Mouse (Mus musculus): ENCODE measurements around the gene Nfe2l2. TPM values are rescaled to one million over a fixed set of nuclear protein-coding genes. Genes with fewer than 3 reads are reported as not detected.

Gene Nfe2l2
- polyA plus RNA-seq, 1 experiment from 2014 or later: 55.3 TPM

- H3K4me2 ChIP-seq (ENCODE audit: low read length): no peak overlapping the region
- WGBS: 68% methylated on average over 4 of the region's 4 CpGs
- peaks cover 39 to 81% of the 10 kb centered on the region in 2 experiments for H3K4me1 ChIP-seq (ENCODE audit: control insufficient read depth in 2 of 2, insufficient read depth in 2 of 2, low read length in 2 of 2)
- no peaks in the 10 kb centered on the region for H3K27me3 ChIP-seq (ENCODE audit: control insufficient read depth, insufficient read depth, low read length)
- H3K9ac ChIP-seq (ENCODE audit: low read length): no peak overlapping the region
- peak overlapping the region in 1 of 2 experiments; percentile 37; a peak in 1 of 4 replicates for H3K27ac ChIP-seq (replicated peaks in 1 of 2; ENCODE audit: control insufficient read depth in 1 of 2, insufficient read depth in 1 of 2, low read depth in 2 of 2, low read length in 2 of 2)
- H3K4me3 ChIP-seq (ENCODE audit: control insufficient read depth in 1 of 2, insufficient read depth in 1 of 2, low read depth in 1 of 2, low read length in 2 of 2): no peak overlapping the region
- 0 out of 2 replicates have a peak, but pooled peaks cover 5% of the 10 kb centered on the region for H3K36me3 ChIP-seq (ENCODE audit: control insufficient read depth, insufficient read depth, low read length)
- no peaks in the 10 kb centered on the region for H3K9me3 ChIP-seq (ENCODE audit: control insufficient read depth, low read length)
- ATAC-seq (ENCODE audit: insufficient number of reproducible peaks, insufficient read depth, low FRiP score, low read depth): no peak; the same call in 1 of the 2 replicates
These were observed 13.8 kb downstream of the Nfe2l2 start for GRCm38 (mm10) chr2:75690656-75691055.

GRCm38 (mm10) chr2:75689482-75690158 is 14.8 kb downstream of the Nfe2l2 start:
- WGBS: 78% methylated on average over 10 of the region's 10 CpGs
- Histone ChIP-seq H3K4me3 (ENCODE audit: control insufficient read depth in 1 of 2, insufficient read depth in 1 of 2, low read depth in 1 of 2, low read length in 2 of 2) (no peak overlapping the region), H3K9me3 (ENCODE audit: control insufficient read depth, low read length) (no peaks in the 10 kb centered on the region), H3K9ac (ENCODE audit: low read length) (peak overlapping the region; percentile 34; the same call in 1 of the 2 replicates), H3K4me1 (ENCODE audit: control insufficient read depth in 2 of 2, insufficient read depth in 2 of 2, low read length in 2 of 2) (peaks cover 40 to 88% of the 10 kb centered on the region in 2 experiments), H3K27ac (replicated peaks in 1 of 2; ENCODE audit: control insufficient read depth in 1 of 2, insufficient read depth in 1 of 2, low read depth in 2 of 2, low read length in 2 of 2) (peak overlapping the region; percentile 51 to 52; a peak in 3 of 4 replicates), H3K36me3 (ENCODE audit: control insufficient read depth, insufficient read depth, low read length) (0 out of 2 replicates have a peak, but pooled peaks cover 3% of the 10 kb centered on the region), H3K4me2 (ENCODE audit: low read length) (no peak overlapping the region), H3K27me3 (ENCODE audit: control insufficient read depth, insufficient read depth, low read length) (no peaks in the 10 kb centered on the region)
- no peak for ATAC-seq (ENCODE audit: insufficient number of reproducible peaks, insufficient read depth, low FRiP score, low read depth)

GRCm38 (mm10) chr2:75688901-75689300 is 15.5 kb downstream of the Nfe2l2 start:
- ATAC-seq (ENCODE audit: insufficient number of reproducible peaks, insufficient read depth, low FRiP score, low read depth): no peak
- no peak overlapping the region for H3K4me3 ChIP-seq (ENCODE audit: control insufficient read depth in 1 of 2, insufficient read depth in 1 of 2, low read depth in 1 of 2, low read length in 2 of 2)
- no peak overlapping the region for H3K9ac ChIP-seq (ENCODE audit: low read length)
- H3K27ac ChIP-seq (replicated peaks in 1 of 2; ENCODE audit: control insufficient read depth in 1 of 2, insufficient read depth in 1 of 2, low read depth in 2 of 2, low read length in 2 of 2): peak overlapping the region; percentile 35 to 52; a peak in 3 of 4 replicates
- H3K9me3 ChIP-seq (ENCODE audit: control insufficient read depth, low read length): no peaks in the 10 kb centered on the region
- no peak overlapping the region for H3K4me2 ChIP-seq (ENCODE audit: low read length)
- H3K4me1 ChIP-seq (ENCODE audit: control insufficient read depth in 2 of 2, insufficient read depth in 2 of 2, low read length in 2 of 2): peaks cover 40 to 91% of the 10 kb centered on the region in 2 experiments
- WGBS: 78% methylated on average over 1 of the region's 1 CpGs
- no peaks in the 10 kb centered on the region for H3K27me3 ChIP-seq (ENCODE audit: control insufficient read depth, insufficient read depth, low read length)
- H3K36me3 ChIP-seq (ENCODE audit: control insufficient read depth, insufficient read depth, low read length): 0 out of 2 replicates have a peak, but pooled peaks cover 3% of the 10 kb centered on the region

- H3K4me2 ChIP-seq (ENCODE audit: low read length): no peak overlapping the region
- H3K27me3 ChIP-seq (ENCODE audit: control insufficient read depth, insufficient read depth, low read length): no peaks in the 10 kb centered on the region
- no peaks in the 10 kb centered on the region for H3K9me3 ChIP-seq (ENCODE audit: control insufficient read depth, low read length)
- H3K4me1 ChIP-seq (ENCODE audit: control insufficient read depth in 2 of 2, insufficient read depth in 2 of 2, low read length in 2 of 2): peaks cover 33 to 87% of the 10 kb centered on the region in 2 experiments
- H3K27ac ChIP-seq (replicated peaks in 1 of 2; ENCODE audit: control insufficient read depth in 1 of 2, insufficient read depth in 1 of 2, low read depth in 2 of 2, low read length in 2 of 2): no peak overlapping the region
- ATAC-seq (ENCODE audit: insufficient number of reproducible peaks, insufficient read depth, low FRiP score, low read depth): no peak
- no peak overlapping the region for H3K9ac ChIP-seq (ENCODE audit: low read length)
- 78% methylated on average over 10 of the region's 10 CpGs for WGBS
- 0 out of 2 replicates have a peak, but pooled peaks cover 2% of the 10 kb centered on the region for H3K36me3 ChIP-seq (ENCODE audit: control insufficient read depth, insufficient read depth, low read length)
- H3K4me3 ChIP-seq (ENCODE audit: control insufficient read depth in 1 of 2, insufficient read depth in 1 of 2, low read depth in 1 of 2, low read length in 2 of 2): no peak overlapping the region
These were observed 17.2 kb downstream of the Nfe2l2 start for GRCm38 (mm10) chr2:75687040-75687749.

GRCm38 (mm10) chr2:75685458-75685861 is 19.0 kb downstream of the Nfe2l2 start:
- no peaks in the 10 kb centered on the region for H3K9me3 ChIP-seq (ENCODE audit: control insufficient read depth, low read length)
- H3K27me3 ChIP-seq (ENCODE audit: control insufficient read depth, insufficient read depth, low read length): no peaks in the 10 kb centered on the region
- H3K27ac ChIP-seq (replicated peaks in 1 of 2; ENCODE audit: control insufficient read depth in 1 of 2, insufficient read depth in 1 of 2, low read depth in 2 of 2, low read length in 2 of 2): peak overlapping the region; percentile 1 to 55; a peak in 2 of 4 replicates
- ATAC-seq (ENCODE audit: insufficient number of reproducible peaks, insufficient read depth, low FRiP score, low read depth): no peak
- H3K9ac ChIP-seq (ENCODE audit: low read length): no peak overlapping the region
- 65% methylated on average over 6 of the region's 6 CpGs for whole genome bisulfite sequencing
- no peak overlapping the region for H3K4me2 ChIP-seq (ENCODE audit: low read length)
- H3K36me3 ChIP-seq (ENCODE audit: control insufficient read depth, insufficient read depth, low read length): no peaks in the 10 kb centered on the region
- H3K4me3 ChIP-seq (ENCODE audit: control insufficient read depth in 1 of 2, insufficient read depth in 1 of 2, low read depth in 1 of 2, low read length in 2 of 2): no peak overlapping the region
- peaks cover 33 to 85% of the 10 kb centered on the region in 2 experiments for H3K4me1 ChIP-seq (ENCODE audit: control insufficient read depth in 2 of 2, insufficient read depth in 2 of 2, low read length in 2 of 2)

GRCm38 (mm10) chr2:75684526-75684925 is 19.9 kb downstream of the Nfe2l2 start:
- no peak overlapping the region for H3K4me2 ChIP-seq (ENCODE audit: low read length)
- no peak overlapping the region for H3K9ac ChIP-seq (ENCODE audit: low read length)
- no peaks in the 10 kb centered on the region for H3K27me3 ChIP-seq (ENCODE audit: control insufficient read depth, insufficient read depth, low read length)
- no peak overlapping the region for H3K27ac ChIP-seq (replicated peaks in 1 of 2; ENCODE audit: control insufficient read depth in 1 of 2, insufficient read depth in 1 of 2, low read depth in 2 of 2, low read length in 2 of 2)
- no peak for ATAC-seq (ENCODE audit: insufficient number of reproducible peaks, insufficient read depth, low FRiP score, low read depth)
- H3K4me3 ChIP-seq (ENCODE audit: control insufficient read depth in 1 of 2, insufficient read depth in 1 of 2, low read depth in 1 of 2, low read length in 2 of 2): no peak overlapping the region
- H3K4me1 ChIP-seq (ENCODE audit: control insufficient read depth in 2 of 2, insufficient read depth in 2 of 2, low read length in 2 of 2): peaks cover 30 to 78% of the 10 kb centered on the region in 2 experiments
- WGBS: 82% methylated on average over 3 of the region's 3 CpGs
- H3K36me3 ChIP-seq (ENCODE audit: control insufficient read depth, insufficient read depth, low read length): no peaks in the 10 kb centered on the region
- no peaks in the 10 kb centered on the region for H3K9me3 ChIP-seq (ENCODE audit: control insufficient read depth, low read length)

- Histone ChIP-seq H3K4me1 (ENCODE audit: control insufficient read depth in 2 of 2, insufficient read depth in 2 of 2, low read length in 2 of 2) (peaks cover 26 to 65% of the 10 kb centered on the region in 2 experiments), H3K36me3 (ENCODE audit: control insufficient read depth, insufficient read depth, low read length) (peaks cover 12% of the 10 kb centered on the region), H3K9me3 (ENCODE audit: control insufficient read depth, low read length) (no peaks in the 10 kb centered on the region), H3K4me3 (ENCODE audit: control insufficient read depth in 1 of 2, insufficient read depth in 1 of 2, low read depth in 1 of 2, low read length in 2 of 2) (no peak overlapping the region), H3K27me3 (ENCODE audit: control insufficient read depth, insufficient read depth, low read length) (no peaks in the 10 kb centered on the region), H3K4me2 (ENCODE audit: low read length) (peak overlapping the region; percentile 38), H3K9ac (ENCODE audit: low read length) (peak overlapping the region; percentile 45), H3K27ac (replicated peaks in 1 of 2; ENCODE audit: control insufficient read depth in 1 of 2, insufficient read depth in 1 of 2, low read depth in 2 of 2, low read length in 2 of 2) (peak overlapping the region; percentile 78 to 89)
- WGBS: 50% methylated on average over 15 of the region's 15 CpGs
- peak; percentile 60; the same call in 1 of the 2 replicates for ATAC-seq (ENCODE audit: insufficient number of reproducible peaks, insufficient read depth, low FRiP score, low read depth)
These were observed 21.3 kb downstream of the Nfe2l2 start for GRCm38 (mm10) chr2:75682978-75683709.
